41 mouse cellular contexts compared by ENCODE assay signal in genomic region chr5:17505540-17505939, GRCm38 (mm10). TPM values are rescaled to one million over a fixed set of nuclear protein-coding genes. Genes with fewer than 3 reads are reported as not detected.
DNase-seq lines count a peak whose midpoint lies in the region; ATAC-seq and TF ChIP-seq lines count a peak whose summit lies in the region.
"Had no signal": no experiment of that assay in that cellular context is flagged by ENCODE, and none has a peak within 500 bp of the region (broad histone marks: within the 10 kb centered on the region; RNA-seq: fewer than 3 reads in every experiment).

No protein-coding gene starts in this region.

- no peaks in the 10 kb centered on the region for H3K27me3 ChIP-seq in liver, adult 2 months (ENCODE audit: control insufficient read depth, insufficient read depth, low read length)
- H3K27me3 ChIP-seq in liver, embryonic 12.5 days (replicated peaks) = no peaks in the 10 kb centered on the region
- no peaks in the 10 kb centered on the region for H3K27me3 ChIP-seq in midbrain, embryonic 11.5 days (ENCODE audit: control insufficient read depth, insufficient read depth, low read length)
- no peaks in the 10 kb centered on the region for H3K27me3 ChIP-seq in midbrain, embryonic 15.5 days (replicated peaks)
- H3K27me3 ChIP-seq: embryonic facial prominence, embryonic 13.5 days; hindbrain, embryonic 15.5 days; limb, embryonic 12.5 days; liver, embryonic 13.5 days; neural tube, embryonic 12.5 days had no signal

- H3K9ac ChIP-seq in liver, adult 2 months (ENCODE audit: low read depth, low read length) = no peak overlapping the region
- H3K9ac ChIP-seq in liver, embryonic 12.5 days = no peak overlapping the region
- H3K9ac ChIP-seq in midbrain, embryonic 11.5 days (ENCODE audit: low read length) = no peak overlapping the region
- no peak overlapping the region for H3K9ac ChIP-seq in midbrain, embryonic 15.5 days
- H3K9ac ChIP-seq: embryonic facial prominence, embryonic 13.5 days; hindbrain, embryonic 15.5 days; limb, embryonic 12.5 days; liver, embryonic 13.5 days; lung, embryonic 14.5 days; neural tube, embryonic 12.5 days had no signal

- no peak overlapping the region for H3K4me2 ChIP-seq in liver, embryonic 12.5 days
- H3K4me2 ChIP-seq in midbrain, embryonic 11.5 days = no peak overlapping the region
- H3K4me2 ChIP-seq in midbrain, embryonic 15.5 days = no peak overlapping the region
- H3K4me2 ChIP-seq: embryonic facial prominence, embryonic 13.5 days; hindbrain, embryonic 15.5 days; limb, embryonic 12.5 days; liver, embryonic 13.5 days; lung, embryonic 14.5 days; neural tube, embryonic 12.5 days had no signal

- ATAC-seq in liver, embryonic 12.5 days = no peak
- no peak for ATAC-seq in midbrain, embryonic 11.5 days (ENCODE audit: low FRiP score)
- no peak for ATAC-seq in midbrain, embryonic 15.5 days (replicated peaks)
- ATAC-seq in cerebellum, adult (ENCODE audit: insufficient number of reproducible peaks, low FRiP score, low TSS enrichment) = no peak
- ATAC-seq: forebrain, embryonic 16.5 days; inflammation-experienced regulatory T-cells, adult 6 months had no signal

- H3K36me3 ChIP-seq in liver, adult 2 months (ENCODE audit: control insufficient read depth, insufficient read depth, low read length) = no peaks in the 10 kb centered on the region
- no peaks in the 10 kb centered on the region for H3K36me3 ChIP-seq in liver, embryonic 12.5 days
- H3K36me3 ChIP-seq in midbrain, embryonic 11.5 days (ENCODE audit: control insufficient read depth, insufficient read depth, low read length) = no peaks in the 10 kb centered on the region
- H3K36me3 ChIP-seq in midbrain, embryonic 15.5 days (replicated peaks) = no peaks in the 10 kb centered on the region
- H3K36me3 ChIP-seq: embryonic facial prominence, embryonic 13.5 days; hindbrain, embryonic 10.5 days; hindbrain, embryonic 15.5 days; limb, embryonic 12.5 days; liver, embryonic 13.5 days; midbrain, embryonic 10.5 days; neural tube, embryonic 12.5 days had no signal

- no peaks in the 10 kb centered on the region for H3K9me3 ChIP-seq in liver, embryonic 12.5 days (replicated peaks)
- no peaks in the 10 kb centered on the region for H3K9me3 ChIP-seq in midbrain, embryonic 11.5 days (ENCODE audit: control insufficient read depth, low read length)
- no peaks in the 10 kb centered on the region for H3K9me3 ChIP-seq in midbrain, embryonic 15.5 days
- H3K9me3 ChIP-seq: embryonic facial prominence, embryonic 13.5 days; hindbrain, embryonic 10.5 days; hindbrain, embryonic 15.5 days; limb, embryonic 12.5 days; liver, embryonic 13.5 days; midbrain, embryonic 10.5 days; neural tube, embryonic 12.5 days had no signal

- DNase-seq in gastrocnemius, postnatal 25 days = peak; percentile 13
- no peak for DNase-seq in gastrocnemius, postnatal 10 days
- DNase-seq in liver, adult 2 months (ENCODE audit: extremely low read depth, low read depth, low spot score) = peak; percentile 23
- DNase-seq in midbrain, embryonic 11.5 days (ENCODE audit: low spot score, missing footprints) = peak; percentile 56
- DNase-seq: adrenal gland, postnatal 25 days; cerebellum, adult 18-20 months; cerebellum, postnatal 10 days; gastrocnemius, adult 2 months; heart, postnatal 14 days; kidney, adult 8-10 months; kidney, postnatal 10 days; liver, embryonic 13.5 days; lung, embryonic 14.5 days; right cerebral cortex, adult 18-20 months; spleen, adult 18-20 months; thymus, postnatal 4 days had no signal

- H3K27ac ChIP-seq in liver, adult 2 months (replicated peaks; ENCODE audit: insufficient read depth, low read depth, low read length) = no peak overlapping the region
- H3K27ac ChIP-seq in liver, embryonic 12.5 days = no peak overlapping the region
- no peak overlapping the region for H3K27ac ChIP-seq in midbrain, embryonic 11.5 days (ENCODE audit: low read depth, low read length)
- H3K27ac ChIP-seq in midbrain, embryonic 15.5 days = no peak overlapping the region
- H3K27ac ChIP-seq: embryonic facial prominence, embryonic 13.5 days; hindbrain, embryonic 10.5 days; hindbrain, embryonic 15.5 days; limb, embryonic 12.5 days; liver, embryonic 13.5 days; midbrain, embryonic 10.5 days; neural tube, embryonic 12.5 days had no signal

- no peak for TF ChIP-seq CTCF in liver, adult 2 months (IDR thresholded peaks at IDR 0.05; ENCODE audit: low read depth, low read length)

- H3K4me1 ChIP-seq in liver, adult 2 months (ENCODE audit: control insufficient read depth, insufficient read depth, low read length) = no peaks in the 10 kb centered on the region
- no peaks in the 10 kb centered on the region for H3K4me1 ChIP-seq in liver, embryonic 12.5 days
- no peaks in the 10 kb centered on the region for H3K4me1 ChIP-seq in midbrain, embryonic 11.5 days (ENCODE audit: control insufficient read depth, insufficient read depth, low read length)
- no peaks in the 10 kb centered on the region for H3K4me1 ChIP-seq in midbrain, embryonic 15.5 days
- H3K4me1 ChIP-seq: embryonic facial prominence, embryonic 13.5 days; hindbrain, embryonic 10.5 days; hindbrain, embryonic 15.5 days; limb, embryonic 12.5 days; liver, embryonic 13.5 days; midbrain, embryonic 10.5 days; neural tube, embryonic 12.5 days had no signal

- H3K4me3 ChIP-seq in liver, adult 2 months (ENCODE audit: insufficient read depth, low read depth, low read length) = no peak overlapping the region
- H3K4me3 ChIP-seq in liver, embryonic 12.5 days = no peak overlapping the region
- no peak overlapping the region for H3K4me3 ChIP-seq in midbrain, embryonic 11.5 days (ENCODE audit: low read depth, low read length)
- H3K4me3 ChIP-seq in midbrain, embryonic 15.5 days = no peak overlapping the region
- H3K4me3 ChIP-seq: embryonic facial prominence, embryonic 13.5 days; gastrocnemius, adult 2 months; hindbrain, embryonic 10.5 days; hindbrain, embryonic 15.5 days; limb, embryonic 12.5 days; liver, embryonic 13.5 days; midbrain, embryonic 10.5 days; myocyte; neural tube, embryonic 12.5 days had no signal

- no peak for TF ChIP-seq POLR2A in liver, adult 2 months (IDR thresholded peaks at IDR 0.05; ENCODE audit: extremely low read depth, insufficient read depth, low read length)

- H3K79me2 ChIP-seq in liver, adult 2 months (ENCODE audit: control insufficient read depth, insufficient read depth, low read length) = no peaks in the 10 kb centered on the region

RNA-seq across cellular contexts. Expression of gene Speer4f1, which starts 29.6 kb away (rescaled TPM):
- not detected for total RNA-seq in gastrocnemius, postnatal 25 days (2021)
- total RNA-seq in gastrocnemius, postnatal 10 days (2021) = not detected
- not detected in 2 replicates for total RNA-seq in liver, adult 2 months (2014; rRNA removed)
- polyA plus RNA-seq in liver, adult 2 months (2012; rRNA removed) = not detected in 2 replicates
- not detected in 2 replicates for polyA plus RNA-seq in liver, embryonic 12.5 days (2016; fragmentation: Nextera tagmentation; extraction: Ambion mirVana)
- 0.11 TPM in 1 of 2 replicates, not detected in the other for polyA plus RNA-seq in midbrain, embryonic 11.5 days (2014; fragmentation: Nextera tagmentation; extraction: Ambion mirVana)
- polyA plus RNA-seq in midbrain, embryonic 15.5 days (2015; fragmentation: Nextera tagmentation; extraction: Ambion mirVana) = not detected in 2 replicates
- total RNA-seq: adrenal gland, adult 18-20 months; adrenal gland, postnatal 25 days; common myeloid progenitor, adult 5-6 weeks; gastrocnemius, adult 2 months; granulocyte monocyte progenitor cell, adult 5-6 weeks; heart, postnatal 14 days; layer of hippocampus, adult 18-20 months; layer of hippocampus, postnatal 10 days; left cerebral cortex, adult 18-20 months; left cerebral cortex, postnatal 14 days; megakaryocyte progenitor cell, adult 5-6 weeks; MEL; midbrain, postnatal 0 days had no signal
- polyA plus RNA-seq: embryonic facial prominence, embryonic 13.5 days; forebrain, embryonic 11.5 days; forebrain, embryonic 16.5 days; heart, embryonic 14.5 days; hindbrain, embryonic 10.5 days; hindbrain, embryonic 15.5 days; inflammation-experienced regulatory T-cells, adult 6 months; limb, embryonic 12.5 days; liver, embryonic 13.5 days; lung, embryonic 14.5 days; midbrain, embryonic 10.5 days; midbrain, postnatal 0 days; myocyte; neural tube, embryonic 12.5 days; thymus, postnatal 0 days had no signal
